ENCODE assay signal across 31 mouse cellular contexts in the genomic region with DNA sequence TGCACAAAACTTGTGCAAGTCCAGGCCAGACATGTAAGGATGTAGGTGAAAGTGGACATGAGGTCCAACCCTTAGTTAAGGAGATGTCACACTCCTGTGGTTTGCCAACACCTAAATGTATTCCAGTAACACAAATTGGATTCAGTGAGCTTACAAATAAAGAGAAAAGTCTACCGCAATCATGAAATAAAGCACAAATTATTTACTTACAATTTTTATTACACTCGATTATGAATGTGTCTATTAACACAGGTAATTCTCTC. TPM values are rescaled to one million over a fixed set of nuclear protein-coding genes. Genes with fewer than 3 reads are reported as not detected.
DNase-seq lines count a peak whose midpoint lies in the region; ATAC-seq and TF ChIP-seq lines count a peak whose summit lies in the region.
"Had no signal": no experiment of that assay in that cellular context is flagged by ENCODE, and none has a peak within 500 bp of the region (broad histone marks: within the 10 kb centered on the region; RNA-seq: fewer than 3 reads in every experiment).

No protein-coding gene starts in this region.

- 0 out of 2 replicates have a peak, but pooled peaks have one; percentile 25 for ATAC-seq in intestine, postnatal 0 days
- ATAC-seq in intestine, embryonic 16.5 days: no peak
- peak; percentile 75 for ATAC-seq in kidney, embryonic 15.5 days (replicated peaks; ENCODE audit: low FRiP score)
- ATAC-seq: activated CD4-positive, CD25-positive, alpha-beta regulatory T cell, adult 4 months; forebrain, embryonic 15.5 days had no signal

- no peak overlapping the region for H3K4me2 ChIP-seq in intestine, postnatal 0 days (replicated peaks; ENCODE audit: low read depth)
- H3K4me2 ChIP-seq in intestine, embryonic 16.5 days (ENCODE audit: low read depth, low read length): no peak overlapping the region
- no peak overlapping the region for H3K4me2 ChIP-seq in kidney, embryonic 15.5 days
- H3K4me2 ChIP-seq: embryonic facial prominence, embryonic 13.5 days; forebrain, embryonic 12.5 days; forebrain, embryonic 15.5 days; heart, embryonic 13.5 days had no signal

- no peaks in the 10 kb centered on the region for H3K4me1 ChIP-seq in intestine, postnatal 0 days (replicated peaks; ENCODE audit: control insufficient read depth, insufficient read depth, low read length)
- no peaks in the 10 kb centered on the region for H3K4me1 ChIP-seq in intestine, embryonic 16.5 days (ENCODE audit: control insufficient read depth, insufficient read depth, low read length)
- H3K4me1 ChIP-seq in kidney, embryonic 15.5 days: no peaks in the 10 kb centered on the region
- H3K4me1 ChIP-seq: embryonic facial prominence, embryonic 10.5 days; embryonic facial prominence, embryonic 13.5 days; forebrain, embryonic 12.5 days; forebrain, embryonic 15.5 days; heart, embryonic 10.5 days; heart, embryonic 13.5 days had no signal

- H3K9me3 ChIP-seq in intestine, postnatal 0 days (ENCODE audit: control insufficient read depth): no peaks in the 10 kb centered on the region
- H3K9me3 ChIP-seq in intestine, embryonic 16.5 days (ENCODE audit: control insufficient read depth, low read length): no peaks in the 10 kb centered on the region
- no peaks in the 10 kb centered on the region for H3K9me3 ChIP-seq in kidney, embryonic 15.5 days (replicated peaks)
- H3K9me3 ChIP-seq: embryonic facial prominence, embryonic 10.5 days; embryonic facial prominence, embryonic 13.5 days; forebrain, embryonic 12.5 days; forebrain, embryonic 15.5 days; heart, embryonic 10.5 days; heart, embryonic 13.5 days had no signal

- H3K36me3 ChIP-seq in intestine, postnatal 0 days (ENCODE audit: control insufficient read depth, insufficient read depth): no peaks in the 10 kb centered on the region
- no peaks in the 10 kb centered on the region for H3K36me3 ChIP-seq in intestine, embryonic 16.5 days (ENCODE audit: control insufficient read depth, insufficient read depth, low read length)
- no peaks in the 10 kb centered on the region for H3K36me3 ChIP-seq in kidney, embryonic 15.5 days
- H3K36me3 ChIP-seq: embryonic facial prominence, embryonic 10.5 days; embryonic facial prominence, embryonic 13.5 days; forebrain, embryonic 12.5 days; forebrain, embryonic 15.5 days; heart, embryonic 10.5 days; heart, embryonic 13.5 days had no signal

- 89% methylated on average over 2 of the region's 2 CpGs for WGBS in intestine, postnatal 0 days
- WGBS in intestine, embryonic 16.5 days: 86% methylated on average over 2 of the region's 2 CpGs
- WGBS in kidney, embryonic 15.5 days: 85% methylated on average over 2 of the region's 2 CpGs
- 64% methylated on average over 2 of the region's 2 CpGs for WGBS in large intestine, adult 2 months

- H3K27ac ChIP-seq in intestine, postnatal 0 days (ENCODE audit: low read depth, low read length): no peak overlapping the region
- no peak overlapping the region for H3K27ac ChIP-seq in intestine, embryonic 16.5 days (ENCODE audit: low read length)
- H3K27ac ChIP-seq in kidney, embryonic 15.5 days: peak overlapping the region; percentile 64
- H3K27ac ChIP-seq: embryonic facial prominence, embryonic 10.5 days; embryonic facial prominence, embryonic 13.5 days; forebrain, embryonic 12.5 days; forebrain, embryonic 15.5 days; heart, adult 2 months; heart, embryonic 10.5 days; heart, embryonic 13.5 days had no signal

- no peak overlapping the region for H3K4me3 ChIP-seq in intestine, postnatal 0 days (ENCODE audit: low read depth, low read length)
- no peak overlapping the region for H3K4me3 ChIP-seq in intestine, embryonic 16.5 days (ENCODE audit: low read length)
- no peak overlapping the region for H3K4me3 ChIP-seq in kidney, embryonic 15.5 days (replicated peaks)
- H3K4me3 ChIP-seq: embryonic facial prominence, embryonic 10.5 days; embryonic facial prominence, embryonic 13.5 days; erythroblast, embryonic 14.5 days; forebrain, embryonic 12.5 days; forebrain, embryonic 15.5 days; heart, adult 2 months; heart, embryonic 10.5 days; heart, embryonic 13.5 days had no signal

- no peaks in the 10 kb centered on the region for H3K27me3 ChIP-seq in intestine, postnatal 0 days (replicated peaks; ENCODE audit: control insufficient read depth, insufficient read depth, low read length)
- no peaks in the 10 kb centered on the region for H3K27me3 ChIP-seq in intestine, embryonic 16.5 days (replicated peaks; ENCODE audit: control insufficient read depth, insufficient read depth, low read length)
- no peaks in the 10 kb centered on the region for H3K27me3 ChIP-seq in kidney, embryonic 15.5 days
- H3K27me3 ChIP-seq: embryonic facial prominence, embryonic 13.5 days; forebrain, embryonic 12.5 days; forebrain, embryonic 15.5 days; heart, embryonic 13.5 days had no signal

- no peak overlapping the region for H3K9ac ChIP-seq in intestine, postnatal 0 days (ENCODE audit: low read depth, low read length)
- no peak overlapping the region for H3K9ac ChIP-seq in intestine, embryonic 16.5 days (ENCODE audit: low read depth, low read length)
- no peak overlapping the region for H3K9ac ChIP-seq in kidney, embryonic 15.5 days
- H3K9ac ChIP-seq: embryonic facial prominence, embryonic 13.5 days; forebrain, embryonic 12.5 days; forebrain, embryonic 15.5 days; heart, embryonic 13.5 days had no signal

- no peak for DNase-seq in kidney, postnatal 14 days
- peak; percentile 7 for DNase-seq in kidney, postnatal 10 days
- peak; percentile 3 for DNase-seq in large intestine, adult 2 months (ENCODE audit: low read depth, low spot score)
- no peak for DNase-seq in right cerebral cortex, adult 2 months (ENCODE audit: low spot score in 2 of 2)
- DNase-seq: adrenal gland, adult 8-10 months; adrenal gland, postnatal 25 days; cerebellum, adult 11-12 months; cerebellum, adult 8-10 months; cerebellum, postnatal 10 days; cerebellum, postnatal 36 days; embryo, embryonic 11 days; gastrocnemius, postnatal 10 days; gastrocnemius, postnatal 36 days; heart, adult 2 months; heart, postnatal 14 days; heart, postnatal 4 days had no signal

- no peak for TF ChIP-seq CTCF in intestine, postnatal 0 days (IDR thresholded peaks at IDR 0.05; ENCODE audit: low read depth)

RNA-seq across cellular contexts. Expression of a gene that starts 23.7 kb away (rescaled TPM):
- not detected in 2 replicates for polyA plus RNA-seq in intestine, postnatal 0 days (2015; fragmentation: Nextera tagmentation; extraction: Ambion mirVana)
- polyA plus RNA-seq in intestine, embryonic 16.5 days (2015; fragmentation: Nextera tagmentation; extraction: Ambion mirVana): not detected in 2 replicates
- 0.42 and 0.91 TPM in 2 replicates for polyA plus RNA-seq in kidney, embryonic 15.5 days (2015; fragmentation: Nextera tagmentation; extraction: Ambion mirVana)
- not detected in 2 replicates for polyA plus RNA-seq in large intestine, adult 2 months (2012; rRNA removed)
- polyA plus RNA-seq: activated CD4-positive, CD25-positive, alpha-beta regulatory T cell, adult 4 months; brain, embryonic 14.5 days; cortical plate, adult 2 months; erythroblast, embryonic 14.5 days; forebrain, embryonic 15.5 days; heart, adult 2 months; heart, embryonic 10.5 days; heart, embryonic 13.5 days; heart, embryonic 16.5 days; hindbrain, embryonic 11.5 days had no signal

RNA-seq across cellular contexts. Expression of a gene that starts 46.2 kb away (rescaled TPM):
- polyA plus RNA-seq in intestine, postnatal 0 days (2015; fragmentation: Nextera tagmentation; extraction: Ambion mirVana): 210 and 241 TPM in 2 replicates
- 66.6 and 85.2 TPM in 2 replicates for polyA plus RNA-seq in intestine, embryonic 16.5 days (2015; fragmentation: Nextera tagmentation; extraction: Ambion mirVana)
- polyA plus RNA-seq in kidney, embryonic 15.5 days (2015; fragmentation: Nextera tagmentation; extraction: Ambion mirVana): 54.9 and 59.1 TPM in 2 replicates
- polyA plus RNA-seq in large intestine, adult 2 months (2012; rRNA removed): 9.2 and 15.8 TPM in 2 replicates
- polyA plus RNA-seq: brain, embryonic 14.5 days; cortical plate, adult 2 months; embryonic facial prominence, embryonic 10.5 days; erythroblast, embryonic 14.5 days; forebrain, embryonic 15.5 days; heart, embryonic 10.5 days; heart, embryonic 13.5 days; hindbrain, embryonic 11.5 days had no signal

RNA-seq across cellular contexts. Expression of a gene that starts 50.9 kb away (rescaled TPM):
- polyA plus RNA-seq in intestine, postnatal 0 days (2015; fragmentation: Nextera tagmentation; extraction: Ambion mirVana): 0.78 and 2.9 TPM in 2 replicates
- not detected in 2 replicates for polyA plus RNA-seq in intestine, embryonic 16.5 days (2015; fragmentation: Nextera tagmentation; extraction: Ambion mirVana)
- polyA plus RNA-seq in kidney, embryonic 15.5 days (2015; fragmentation: Nextera tagmentation; extraction: Ambion mirVana): not detected in 2 replicates
- not detected in 2 replicates for polyA plus RNA-seq in large intestine, adult 2 months (2012; rRNA removed)
- polyA plus RNA-seq: activated CD4-positive, CD25-positive, alpha-beta regulatory T cell, adult 4 months; brain, embryonic 14.5 days; cortical plate, adult 2 months; embryonic facial prominence, embryonic 10.5 days; embryonic facial prominence, embryonic 13.5 days; erythroblast, embryonic 14.5 days; forebrain, embryonic 12.5 days; forebrain, embryonic 15.5 days; heart, adult 2 months; heart, embryonic 10.5 days; heart, embryonic 13.5 days; heart, embryonic 16.5 days; hindbrain, embryonic 11.5 days had no signal

Comparison
In these comparisons a context has a peak if more than half of its experiments do, and no peak if none do; other contexts are left out.
1. DNase-seq: peak in kidney, postnatal 10 days (single experiment) and large intestine, adult 2 months (single experiment); none in kidney, postnatal 14 days (single experiment) and right cerebral cortex, adult 2 months (0 of 2).